Mouse (Mus musculus) gastrocnemius, postnatal 10 days (tissue): ENCODE measurements around the gene Sstr4. TPM values are rescaled to one million over a fixed set of nuclear protein-coding genes. Genes with fewer than 3 reads are reported as not detected.

Source experiments
- DNase-seq: peaks from one replicate; pipeline ENCODE4 v3.0.0; 2021; ENCODE audit warnings: mixed read lengths
- long read RNA-seq, 2 experiments: library from polyadenylated mRNA; stranded (forward); transcript quantifications; one replicate each; pipeline ENCODE4 v2.0.0; 2021
- total RNA-seq, 2 experiments: library from RNA; stranded (reverse); gene quantifications; 2 replicates each; pipeline ENCODE4 v1.2.3; 2021

Gene Sstr4
- under 1 TPM; 0.38 to 0.72 TPM for total RNA-seq
- long read RNA-seq, experiment 1 = 0 reads
- long read RNA-seq, experiment 2, partial matches to known transcripts = 0 of 1 reads
- long read RNA-seq, experiment 2, other reads (novel, unspliced or antisense) = 0 of 1 reads

DNA sequence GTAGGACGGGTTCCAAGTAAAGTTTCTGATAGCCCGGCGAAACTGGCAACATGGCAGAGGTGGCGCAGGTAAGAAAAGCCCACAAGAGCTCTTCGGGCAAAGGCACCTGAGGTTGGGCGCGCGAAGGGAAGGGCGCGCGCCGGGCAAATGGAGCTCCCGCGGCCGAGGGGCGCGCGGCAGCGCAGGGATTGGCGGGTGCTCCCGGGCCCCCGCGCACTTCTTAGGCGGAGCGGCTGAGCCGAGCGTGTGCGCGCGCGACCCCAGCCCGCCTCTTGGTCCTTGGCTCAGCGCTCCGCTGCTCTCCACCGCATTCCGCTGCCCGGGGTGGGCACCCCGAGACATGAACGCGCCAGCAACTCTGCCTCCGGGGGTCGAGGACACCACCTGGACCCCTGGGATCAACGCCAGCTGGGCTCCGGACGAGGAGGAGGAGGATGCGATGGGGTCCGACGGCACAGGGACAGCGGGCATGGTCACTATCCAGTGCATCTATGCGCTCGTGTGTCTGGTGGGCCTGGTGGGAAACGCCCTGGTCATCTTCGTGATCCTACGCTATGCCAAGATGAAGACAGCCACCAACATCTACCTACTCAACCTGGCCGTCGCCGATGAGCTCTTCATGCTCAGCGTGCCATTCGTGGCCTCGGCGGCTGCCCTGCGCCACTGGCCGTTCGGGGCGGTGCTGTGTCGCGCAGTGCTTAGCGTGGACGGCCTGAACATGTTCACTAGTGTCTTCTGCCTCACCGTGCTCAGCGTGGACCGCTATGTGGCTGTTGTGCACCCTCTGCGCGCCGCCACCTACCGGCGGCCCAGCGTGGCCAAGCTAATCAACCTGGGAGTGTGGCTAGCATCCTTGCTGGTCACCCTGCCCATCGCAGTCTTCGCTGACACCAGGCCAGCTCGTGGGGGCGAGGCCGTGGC, at the start of gene Sstr4:
Gene Sstr4, plus strand, starts transcription at position 214 of the 921 bp plus-strand sequence.
- peak; percentile 55 for DNase-seq

DNA sequence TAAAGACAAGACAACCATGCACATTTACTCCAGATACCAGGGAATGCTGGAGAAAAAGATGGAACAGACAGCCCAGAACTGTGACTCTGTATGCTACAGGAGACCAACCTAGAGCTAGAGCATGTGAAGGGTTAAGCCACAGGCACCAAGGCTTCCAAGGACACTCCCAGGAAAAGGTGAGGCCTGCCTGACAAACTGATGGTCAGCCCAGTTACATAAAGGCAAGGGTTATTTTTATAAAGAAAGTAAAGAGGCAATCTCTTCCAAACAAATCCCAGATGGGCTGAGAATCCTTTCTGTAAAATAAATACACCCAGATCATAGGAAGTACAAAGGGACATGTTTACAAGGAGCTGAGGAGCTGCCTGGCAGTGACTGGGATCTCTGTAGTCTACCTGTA, 49.8 kb upstream of the Sstr4 start:
- DNase-seq = no peak

DNA sequence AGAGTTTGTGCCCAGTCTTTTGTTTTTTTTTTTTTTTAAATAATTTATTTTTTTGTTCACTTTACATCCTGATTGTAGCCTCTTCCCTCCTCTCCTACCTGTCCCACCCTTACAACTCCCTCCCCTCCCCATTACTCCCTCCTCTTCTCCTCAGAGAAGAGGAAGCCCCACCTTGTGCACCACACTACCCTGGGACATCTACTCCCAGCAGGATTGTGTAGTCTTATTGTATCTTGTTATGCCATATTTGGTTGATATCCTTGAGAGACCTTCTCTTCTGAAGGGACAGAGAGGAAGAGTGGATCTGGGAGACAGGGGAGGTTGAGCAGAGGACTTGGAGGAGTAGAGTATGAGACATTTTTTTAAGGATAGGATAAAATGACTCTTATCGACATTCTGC, 48.2 kb upstream of the Sstr4 start:
- DNase-seq = no peak

DNA sequence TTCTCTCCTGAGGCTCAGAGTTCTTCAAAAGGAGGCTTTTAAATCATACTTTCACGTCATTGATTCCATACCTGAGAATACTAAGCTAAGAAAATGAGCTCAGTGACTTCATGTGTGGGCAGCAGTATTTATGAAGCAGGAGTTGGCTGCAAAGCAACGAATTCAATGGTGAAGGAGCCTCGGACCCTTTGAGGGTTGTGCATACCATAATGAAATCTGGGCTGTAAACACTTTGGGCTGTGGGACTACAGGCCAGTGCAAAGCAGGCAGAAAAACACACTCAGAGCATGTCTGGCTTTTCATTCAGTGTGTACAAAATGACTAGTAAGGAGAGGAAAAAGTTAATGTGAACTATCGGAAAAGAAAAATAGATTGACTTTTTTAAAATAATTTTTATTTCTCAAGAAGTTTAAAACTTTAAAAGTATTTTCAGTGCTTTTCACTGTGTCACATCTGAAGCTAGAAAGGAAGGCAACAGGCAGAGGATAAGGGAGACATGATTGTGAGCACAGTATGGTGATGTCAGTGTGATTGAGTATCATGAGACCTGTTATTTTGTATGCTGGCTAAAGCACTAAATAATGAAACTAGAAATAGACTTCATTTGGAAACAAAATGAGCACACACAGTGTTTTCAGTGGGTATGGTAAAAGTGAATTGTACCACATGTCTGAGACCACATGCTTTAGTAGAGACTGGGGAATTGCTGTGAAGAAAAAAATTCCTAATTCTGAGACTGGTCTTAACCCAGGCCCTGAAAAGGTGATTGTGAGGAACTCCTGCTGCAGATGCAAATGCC, 45.4 kb upstream of the Sstr4 start:
- DNase-seq = no peak

DNA sequence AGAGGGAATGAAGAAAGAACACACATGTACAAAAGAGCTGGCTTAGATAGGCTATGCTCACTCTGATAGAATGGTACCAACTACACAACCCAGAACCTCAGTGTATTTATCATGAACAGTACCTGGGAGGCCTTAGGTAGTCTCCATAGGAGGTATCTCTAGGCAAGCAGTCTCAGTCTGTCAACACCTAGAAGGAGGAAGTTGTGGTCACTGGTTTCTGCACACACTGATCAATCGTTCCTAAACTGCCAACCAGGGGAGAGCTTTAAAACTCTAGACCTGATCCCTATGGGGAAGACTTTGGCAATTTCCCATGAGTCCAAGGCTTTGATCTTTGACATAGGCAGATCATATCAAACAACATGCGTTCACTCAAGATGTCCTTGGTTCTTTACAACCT, 44.7 kb upstream of the Sstr4 start:
- DNase-seq = no peak

DNA sequence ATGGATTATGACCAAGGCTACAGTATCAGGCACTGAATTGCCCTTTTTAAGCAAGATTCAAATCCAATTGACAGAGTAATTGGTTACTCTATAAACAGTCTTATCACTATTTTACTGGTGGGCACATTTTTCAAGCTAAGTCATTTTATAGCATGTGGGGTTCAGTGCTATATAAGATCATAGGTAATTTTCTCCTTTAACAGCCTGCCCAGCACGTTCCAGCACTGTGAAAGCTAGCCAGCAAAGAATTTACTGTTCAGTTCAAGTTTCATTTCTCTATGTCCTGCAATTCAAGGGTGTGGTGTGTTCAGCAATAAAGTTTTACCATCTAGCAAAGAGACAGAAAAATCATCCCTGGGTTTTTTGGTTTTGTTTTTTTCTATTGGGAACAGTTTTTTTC, 42.5 kb upstream of the Sstr4 start:
- no peak for DNase-seq

DNA sequence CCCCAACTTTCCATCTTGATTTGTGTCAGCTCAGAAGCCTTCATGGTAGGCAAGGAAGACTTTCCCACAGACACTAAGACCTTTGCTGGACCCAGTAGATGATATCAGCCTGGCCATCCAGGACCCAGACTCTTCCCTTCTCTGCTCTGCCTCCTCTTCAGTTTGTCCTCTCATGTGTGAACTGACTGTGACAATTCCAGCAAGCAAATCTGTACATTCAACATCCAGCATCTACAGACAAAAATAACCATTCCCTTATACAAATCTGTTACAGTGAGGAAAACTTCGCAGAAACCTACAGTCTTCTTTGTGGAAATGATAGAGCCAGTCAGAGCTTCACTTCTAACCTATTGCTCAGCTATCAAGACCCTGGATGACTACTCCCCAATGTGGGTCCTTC, 38.0 kb upstream of the Sstr4 start:
- DNase-seq = no peak

DNA sequence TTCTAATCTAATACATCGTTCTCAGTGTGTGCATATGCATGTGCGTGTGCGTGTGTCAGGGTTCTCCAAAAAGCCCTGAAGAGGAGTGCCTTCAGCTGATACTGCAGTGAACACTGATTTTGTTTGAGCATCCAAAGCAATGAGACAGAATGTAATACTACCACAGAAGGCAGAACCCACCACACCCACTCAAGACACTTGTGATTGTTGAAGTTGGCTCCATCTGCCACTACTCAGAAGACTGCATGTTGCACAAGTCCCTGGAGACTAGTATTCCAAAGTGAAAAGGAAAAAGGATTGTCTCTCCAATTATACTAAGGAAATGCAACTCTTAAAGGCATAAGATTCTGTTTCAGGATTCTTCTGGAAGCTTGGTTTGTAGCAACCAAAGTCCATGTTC, 30.6 kb upstream of the Sstr4 start:
- no peak for DNase-seq

DNA sequence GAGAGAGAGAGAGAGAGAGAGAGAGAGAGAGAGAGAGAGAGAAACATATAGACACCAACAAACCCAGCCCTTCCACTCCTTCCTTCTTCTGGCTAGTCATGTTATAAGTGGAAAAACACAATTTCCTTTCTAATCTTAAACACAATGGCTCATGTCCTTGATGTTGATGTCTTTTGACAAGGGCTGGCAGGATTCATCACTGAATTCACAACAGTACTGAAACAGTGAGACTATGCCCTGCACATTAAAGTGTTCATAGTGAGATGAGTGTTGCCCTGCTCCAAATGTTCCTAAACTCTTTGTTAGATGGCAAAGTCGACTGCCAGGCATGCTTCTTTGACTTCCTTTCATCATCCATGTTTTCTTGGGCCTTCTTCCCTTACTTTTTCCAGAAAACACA, 29.9 kb upstream of the Sstr4 start:
- DNase-seq = no peak

DNA sequence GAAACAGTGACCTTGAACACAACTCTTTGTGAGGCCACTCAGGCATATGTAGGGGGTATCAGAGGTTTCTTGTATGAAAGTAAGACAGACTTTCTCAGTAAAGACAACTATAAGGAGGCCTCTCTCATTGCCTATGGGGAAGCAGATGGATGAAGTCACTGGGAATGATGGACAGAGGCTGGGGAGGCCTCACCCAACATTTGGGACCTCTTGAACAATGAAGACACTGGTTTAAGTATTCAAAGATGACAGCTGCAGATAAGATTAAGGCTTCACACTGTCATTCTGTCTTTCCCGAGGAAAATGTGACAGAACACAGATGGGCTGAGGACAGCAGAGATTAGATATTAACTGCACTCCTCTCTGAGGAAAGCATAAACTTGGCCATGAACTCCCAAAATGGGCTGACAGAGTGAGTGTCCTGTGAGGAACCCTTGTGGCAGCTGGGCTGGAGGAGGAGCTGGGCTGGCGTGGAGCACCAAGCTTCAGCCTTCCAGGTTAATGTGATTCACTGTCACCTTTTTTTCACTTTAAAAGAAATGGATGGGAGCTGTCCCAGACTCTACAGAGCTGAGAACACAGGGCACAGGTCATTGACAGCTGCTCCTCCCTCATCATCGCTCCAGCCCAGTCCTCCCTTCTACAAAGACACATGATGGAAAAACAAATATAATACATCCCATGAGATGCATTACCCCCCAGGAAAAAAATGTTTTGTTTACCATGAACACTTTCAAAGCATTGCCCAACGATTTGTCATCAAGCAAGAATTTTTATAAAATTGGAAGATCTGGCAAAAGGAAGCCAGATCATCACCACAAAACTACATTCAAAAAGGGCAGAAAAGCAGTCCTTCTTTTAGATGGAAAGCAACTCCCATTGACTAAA, 23.2 kb upstream of the Sstr4 start:
- DNase-seq = no peak

DNA sequence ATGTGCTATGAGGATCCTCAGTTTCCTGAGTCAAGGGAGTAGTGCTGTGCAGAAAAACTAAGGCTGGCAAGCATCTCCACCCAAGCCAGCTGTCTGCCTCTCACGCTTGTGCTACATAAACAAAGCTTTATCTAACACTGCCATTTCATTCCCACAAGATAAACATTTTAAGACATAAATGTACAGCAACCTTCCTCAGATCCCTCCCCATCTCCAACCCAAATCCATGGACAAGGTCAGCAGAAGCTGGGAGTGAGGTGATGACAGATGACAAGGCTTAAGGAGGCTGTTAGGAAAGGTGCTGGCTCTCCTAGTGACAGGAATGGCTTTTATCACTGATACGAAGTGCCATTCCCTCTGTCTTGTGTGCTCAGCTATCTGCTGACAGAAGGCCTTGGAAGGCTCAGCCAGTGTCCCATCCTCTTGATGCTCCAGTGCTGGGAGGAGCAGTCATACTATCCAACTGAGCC, 21.5 kb upstream of the Sstr4 start:
- DNase-seq = no peak

DNA sequence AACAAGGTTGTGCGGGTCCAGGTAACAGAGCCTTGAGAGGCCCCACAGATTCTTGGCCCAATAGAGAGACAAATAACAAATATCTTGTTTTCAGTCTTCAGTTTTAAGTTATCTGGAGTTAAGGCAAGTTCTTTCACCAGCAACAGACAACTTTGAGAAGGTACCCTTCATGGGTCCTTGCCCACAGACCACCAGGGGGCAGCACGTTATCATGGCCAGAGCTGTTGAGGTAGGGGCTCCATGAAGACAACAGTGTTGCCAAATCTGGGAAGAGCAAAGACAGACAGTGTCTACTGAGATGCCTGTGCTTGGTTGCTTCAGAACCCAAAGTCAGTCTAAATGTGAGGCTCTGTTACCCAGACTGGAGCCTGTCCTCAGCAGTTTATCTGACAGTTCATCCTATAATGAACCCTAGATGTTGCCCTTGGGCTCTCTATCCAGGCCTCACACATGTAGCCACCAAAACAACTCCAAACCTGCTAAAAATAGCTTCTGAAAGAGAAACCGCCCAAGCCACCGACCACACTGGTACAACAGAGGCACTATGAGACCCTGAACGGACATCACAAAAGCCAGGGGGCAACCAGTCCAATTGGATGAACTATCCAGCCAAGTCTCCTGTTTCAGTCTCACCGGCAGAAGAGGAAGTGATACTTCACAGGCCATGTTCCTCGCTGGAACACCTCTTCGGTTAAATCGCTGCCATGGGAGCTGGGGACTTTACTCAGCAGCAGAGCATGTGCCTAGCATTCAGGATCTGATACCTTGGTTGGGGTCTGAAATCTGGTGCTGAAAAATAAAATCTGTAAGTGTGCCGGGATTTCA, 19.6 kb upstream of the Sstr4 start:
- DNase-seq = peak; percentile 44

DNA sequence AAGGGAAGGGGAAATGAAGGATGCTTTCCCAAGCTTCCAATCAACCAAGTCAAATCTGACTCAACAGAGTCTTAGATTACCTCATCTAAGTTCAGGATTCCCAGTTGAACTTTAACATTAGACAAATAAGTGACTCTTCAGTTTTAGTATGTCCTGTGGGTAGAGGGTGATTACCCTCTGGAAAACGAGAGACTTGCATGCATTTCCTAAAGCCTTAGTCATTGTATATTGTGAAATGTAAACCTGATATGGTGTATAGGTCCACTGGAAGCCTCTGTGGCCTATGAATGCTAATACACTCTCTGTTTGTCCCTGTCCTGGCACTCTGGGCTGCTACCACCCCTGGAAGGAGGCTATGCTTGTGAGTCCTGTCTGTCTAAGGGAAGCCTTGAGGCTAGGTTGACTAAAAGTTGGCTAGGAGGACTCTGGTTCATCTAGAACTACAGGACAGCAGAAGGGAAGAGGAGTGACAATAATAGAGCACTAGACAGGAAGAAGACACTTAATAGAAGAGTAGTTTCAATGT, 16.3 kb upstream of the Sstr4 start:
- no peak for DNase-seq

DNA sequence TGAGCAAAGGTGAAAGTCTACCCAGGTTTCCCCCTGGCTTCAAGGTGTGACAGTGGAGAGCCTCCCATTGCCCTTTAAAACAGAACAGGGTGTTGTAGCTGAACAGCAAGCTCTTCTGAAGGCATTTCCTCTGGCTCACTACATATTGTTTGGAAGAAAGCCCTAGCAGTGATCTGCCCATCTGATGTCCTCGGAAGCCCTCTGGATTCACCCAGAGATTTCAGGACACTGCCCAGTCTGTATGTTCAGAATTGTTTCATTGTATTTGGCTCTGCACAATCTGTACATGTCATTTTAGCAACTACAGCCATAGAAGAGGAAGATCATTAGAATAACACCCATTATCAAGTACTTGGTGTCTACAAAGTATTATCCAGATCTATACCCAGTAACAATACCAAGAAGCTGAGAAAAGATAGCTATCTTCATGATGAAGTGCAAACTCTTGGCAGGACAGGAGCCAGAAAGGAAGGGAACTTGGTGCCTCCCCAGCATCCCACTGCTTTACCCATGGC, 15.2 kb upstream of the Sstr4 start:
- no peak for DNase-seq

DNA sequence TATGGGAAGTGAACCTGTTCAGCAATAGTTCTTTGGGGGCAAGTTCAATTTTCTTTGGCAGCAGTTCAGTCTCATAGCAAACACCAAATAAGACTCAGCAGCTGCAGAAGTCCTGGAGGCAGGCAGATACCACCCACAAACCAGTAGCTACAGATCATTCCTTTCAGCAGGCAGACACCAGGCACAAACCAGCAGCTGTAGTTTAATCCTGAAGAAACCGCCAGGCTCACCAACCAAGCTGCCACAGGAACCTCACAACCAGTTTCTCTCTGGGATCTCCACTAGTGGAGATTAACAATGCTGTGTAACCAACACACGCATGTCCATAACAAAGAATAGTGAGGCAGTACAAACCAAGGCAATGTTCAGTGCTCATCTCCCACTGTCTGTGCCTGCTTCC, 14.1 kb upstream of the Sstr4 start:
- no peak for DNase-seq

DNA sequence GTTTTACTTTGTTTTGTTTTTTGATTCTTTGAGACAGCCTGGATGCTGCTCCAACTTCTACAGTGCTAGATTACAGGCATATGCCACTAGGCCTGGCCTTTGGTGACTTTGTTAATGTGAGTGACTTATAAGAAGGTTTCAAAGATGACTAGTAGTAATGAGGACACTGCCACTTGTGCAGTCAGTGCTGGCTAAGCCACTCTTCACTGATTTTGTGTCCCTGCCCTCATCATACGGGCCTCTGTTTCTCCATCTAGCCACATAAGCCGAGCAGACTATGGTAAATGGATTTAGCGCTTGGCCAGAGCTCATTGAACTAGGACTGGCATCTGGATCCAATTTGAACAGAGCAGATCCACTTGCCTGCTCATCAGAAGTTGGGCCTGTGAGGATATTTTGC, 8.7 kb upstream of the Sstr4 start:
- DNase-seq = no peak

DNA sequence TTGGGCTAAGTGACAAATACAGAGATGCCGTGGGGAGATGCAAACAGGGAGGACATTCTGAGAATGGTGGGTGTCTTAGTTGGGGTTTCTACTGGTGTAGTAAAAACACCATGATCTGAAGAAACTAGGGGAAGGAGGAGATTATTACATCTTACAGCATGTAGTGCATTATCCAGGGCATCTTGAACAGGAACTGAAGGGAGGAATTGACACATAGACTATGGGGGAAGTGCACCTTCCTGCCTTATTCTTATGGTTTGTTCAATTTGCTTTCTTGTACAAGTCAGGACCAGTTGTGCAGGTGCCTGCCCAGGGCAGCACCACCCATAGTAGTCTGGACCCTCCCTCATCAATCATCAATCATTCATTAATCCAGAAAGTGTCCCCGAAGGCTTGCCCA, 8.2 kb upstream of the Sstr4 start:
- DNase-seq = no peak

DNA sequence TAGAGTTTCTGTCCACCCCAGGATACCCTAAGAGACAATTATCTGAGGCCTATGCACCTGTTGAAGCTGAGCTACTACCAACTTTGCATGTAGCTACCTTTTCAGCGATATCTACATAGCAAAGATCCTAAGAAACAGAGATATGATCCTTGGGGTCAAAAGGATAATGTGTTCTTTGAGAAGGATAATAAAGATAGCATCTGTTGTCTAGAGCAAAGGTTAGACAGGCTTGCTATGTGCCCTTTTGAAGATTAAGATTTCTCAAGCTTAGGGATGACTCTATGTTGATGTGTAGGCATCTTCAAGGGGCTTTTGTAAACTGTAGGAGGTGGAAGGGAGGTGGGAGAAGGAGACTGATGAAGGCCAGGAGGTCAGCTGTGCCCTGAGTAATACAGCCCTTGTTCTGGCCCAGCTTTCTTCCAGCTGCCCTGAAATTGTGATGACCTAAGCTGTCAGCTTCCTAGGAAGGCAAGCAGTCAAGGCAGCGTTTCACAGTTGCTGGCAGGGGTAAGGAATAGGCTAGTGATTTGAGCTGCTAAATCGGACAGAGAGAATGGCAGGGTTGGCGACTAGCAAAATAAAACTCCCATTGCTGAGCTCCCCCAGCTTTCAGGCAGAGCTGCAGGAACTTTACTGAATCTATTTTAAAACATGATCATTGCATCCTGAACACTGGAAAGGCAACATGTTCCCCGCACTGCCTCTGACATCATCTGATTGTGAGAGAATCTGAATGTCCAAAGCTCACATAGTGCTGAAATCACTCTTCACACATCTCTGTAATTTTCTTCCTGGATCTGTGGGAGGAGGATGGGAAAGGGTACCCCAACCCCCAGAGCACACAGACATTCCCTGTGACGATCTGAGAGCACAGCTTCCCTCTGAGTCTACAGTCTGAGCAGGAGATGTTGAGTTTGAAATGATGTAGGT, 7.2 kb upstream of the Sstr4 start:
- DNase-seq = no peak

DNA sequence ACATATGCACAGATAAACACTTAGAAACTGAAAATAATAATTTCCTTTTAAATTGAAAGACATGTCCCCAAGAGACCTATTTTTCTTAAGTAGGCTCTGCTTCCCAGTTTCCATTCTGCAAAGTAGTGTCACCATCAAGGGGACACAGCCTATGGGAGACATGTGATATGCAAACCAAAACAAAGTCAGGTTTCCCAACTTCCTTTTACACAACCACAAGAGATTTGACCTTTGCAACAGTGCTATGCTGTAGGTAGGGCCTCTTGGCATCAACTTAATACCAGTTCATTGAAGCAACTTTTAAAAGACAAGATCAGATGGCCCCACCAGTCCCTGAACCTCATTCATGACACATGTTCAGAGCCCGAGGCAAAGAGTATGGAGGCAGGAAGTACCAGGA, 2.0 kb upstream of the Sstr4 start:
- DNase-seq = no peak

DNA sequence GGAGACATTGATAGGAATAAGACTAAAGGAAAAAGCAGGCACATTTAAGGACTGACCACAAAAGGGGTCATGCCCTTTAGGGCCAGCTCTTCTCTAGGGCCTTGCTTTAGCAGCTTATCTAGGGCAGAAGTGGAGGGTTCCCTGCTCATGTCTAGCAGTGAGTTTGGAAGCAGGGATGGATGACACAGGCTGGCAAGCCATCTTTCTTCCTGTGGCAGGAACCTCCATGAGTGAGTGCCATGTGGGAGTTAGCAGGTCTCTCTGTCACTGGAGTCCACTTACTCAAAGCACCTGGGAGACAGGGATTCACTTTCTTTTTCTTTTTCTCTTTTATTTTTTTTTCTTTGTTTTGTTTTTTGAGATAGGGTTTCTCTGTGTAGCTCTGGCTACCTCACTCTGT, 1.3 kb upstream of the Sstr4 start:
- DNase-seq = no peak
